Mouse (Mus musculus) gastrocnemius, postnatal 14 days (tissue): ENCODE measurements around the gene Tnfrsf1b. TPM values are rescaled to one million over a fixed set of nuclear protein-coding genes. Genes with fewer than 3 reads are reported as not detected.

Experiments
- DNase-seq: peaks from one replicate; pipeline ENCODE4 v3.0.0; 2021; ENCODE audit warnings: mixed read lengths
- intact Hi-C: fragments of 180-260 bp; cut with DNase I; formaldehyde crosslinking; loops from one replicate; pipeline ENCODE4 v1.15.1; 2025; ENCODE audit warnings: low total_unique reads
- total RNA-seq, 2 experiments: library from RNA; stranded (reverse); gene quantifications; 2 replicates each; pipeline ENCODE4 v1.2.3; 2021

Gene Tnfrsf1b
- total RNA-seq, 2 experiments from 2014 or later: 2.9 to 4.0 TPM

DNA sequence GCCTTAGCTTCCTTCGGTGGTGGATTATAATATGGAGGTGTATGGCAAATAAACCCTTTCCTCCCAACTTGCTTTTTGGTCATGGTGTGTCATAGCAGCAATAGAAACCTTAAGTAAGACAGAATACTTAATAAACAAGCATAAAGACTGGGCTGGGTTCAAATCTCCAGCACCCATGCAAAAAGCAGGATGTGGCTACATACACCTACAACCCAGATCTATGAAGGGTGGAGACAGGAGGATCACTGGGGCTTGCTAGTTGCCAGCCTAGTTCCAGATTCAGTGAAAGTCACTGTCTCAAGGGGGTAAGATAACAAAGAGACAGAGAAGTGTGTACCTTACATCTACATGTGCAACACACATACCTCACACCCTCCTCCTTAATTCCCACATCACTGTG lies 16.9 kb upstream of the Tnfrsf1b start:
- intact Hi-C loops: no loop called here

DNA sequence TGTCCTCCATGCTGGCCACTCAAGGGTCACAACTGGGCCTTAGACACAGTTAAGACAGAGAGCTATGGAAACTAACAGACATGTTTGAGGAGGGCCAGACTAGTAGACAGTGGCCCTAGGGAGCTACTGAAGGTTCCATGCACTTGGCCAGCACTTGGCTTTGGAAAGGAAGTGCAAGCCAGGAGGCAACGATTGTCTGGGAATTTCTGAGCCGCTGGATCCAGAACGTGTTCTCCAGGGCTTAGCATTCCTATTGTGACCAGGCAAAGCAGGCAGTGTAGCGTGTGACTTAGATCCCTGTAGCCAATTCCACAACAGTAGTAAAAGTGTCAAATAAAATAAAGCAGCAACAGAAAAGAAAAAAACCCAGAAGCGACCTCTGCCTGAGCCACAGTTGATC lies 14.1 kb upstream of the Tnfrsf1b start:
- intact Hi-C loops: no loop called here
- no peak for DNase-seq

More for the DNA sequence above, 16.9 kb upstream of the Tnfrsf1b start:
- DNase-seq: no peak

DNA sequence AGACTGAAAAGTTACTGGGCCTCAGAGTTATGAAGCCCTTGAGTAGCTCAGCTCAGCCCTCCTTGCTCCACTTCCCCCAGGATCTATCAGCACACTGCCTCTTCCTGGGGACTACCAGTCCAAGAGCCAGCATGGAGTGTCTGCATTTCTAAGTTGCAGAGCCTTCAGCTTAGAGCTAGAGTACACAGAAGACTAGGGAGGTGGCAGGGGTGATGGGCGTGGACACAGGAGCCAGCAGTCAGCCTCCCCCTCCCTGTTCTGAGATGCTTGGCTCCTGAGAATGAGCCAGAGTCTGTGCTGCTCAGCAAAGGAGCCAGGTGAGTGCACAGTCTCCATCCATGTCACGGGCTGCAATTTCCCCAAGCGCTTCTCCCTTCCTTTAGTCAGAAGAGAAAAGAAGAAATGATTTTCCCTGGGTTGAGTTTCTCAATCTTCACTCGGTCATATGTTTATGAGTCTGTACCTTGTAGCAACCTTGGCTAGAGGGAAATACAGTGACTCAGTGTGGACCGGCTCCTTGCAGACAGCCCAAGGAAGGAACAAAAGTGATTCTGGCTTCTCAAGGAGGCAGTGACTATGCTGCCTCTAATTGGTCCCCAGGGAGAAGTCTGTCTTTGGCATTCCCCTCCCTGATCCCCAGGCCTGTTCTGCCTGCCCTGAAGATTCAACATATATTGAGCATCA lies 11.2 kb upstream of the Tnfrsf1b start:
- intact Hi-C loops: no loop called here
- no peak for DNase-seq

DNA sequence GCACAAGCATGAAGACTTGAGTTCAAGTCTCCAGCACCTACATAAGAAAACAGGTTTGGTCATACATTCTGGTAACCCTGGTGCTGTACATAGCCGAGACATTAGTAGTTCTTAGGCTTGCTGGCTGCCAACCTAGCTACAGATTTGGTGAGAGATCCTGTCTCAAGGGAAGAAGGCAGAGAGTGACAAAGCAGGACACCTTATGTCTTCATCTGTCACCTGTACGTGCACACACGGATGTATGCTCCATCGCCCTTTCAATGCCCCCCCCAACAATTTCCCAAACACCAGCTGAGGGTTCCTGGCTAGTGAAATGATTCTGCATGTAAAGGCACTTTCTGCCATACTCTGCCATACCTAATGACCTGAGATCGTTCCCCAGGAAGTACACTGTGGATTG lies 9.5 kb upstream of the Tnfrsf1b start:
- DNase-seq: no peak
- intact Hi-C loops: no loop called here

DNA sequence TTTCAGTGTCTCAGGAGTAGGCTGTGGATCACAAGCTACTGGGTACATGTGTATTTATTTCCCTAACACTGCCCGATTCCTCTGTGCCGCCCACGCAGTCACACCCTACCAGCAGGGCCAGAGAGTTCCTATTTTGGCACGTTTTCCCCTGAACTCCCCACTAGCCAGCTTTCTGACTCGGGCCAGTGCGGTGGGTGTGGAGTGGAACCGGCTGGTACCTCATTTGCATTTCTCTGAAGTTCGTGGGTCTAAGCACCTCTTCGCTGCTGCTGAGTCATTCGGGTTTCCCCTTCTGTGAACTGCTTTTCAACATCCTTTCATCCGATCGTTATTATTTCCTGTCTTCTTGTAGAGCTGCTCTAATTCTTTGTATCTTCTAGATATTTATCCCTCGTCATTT lies 7.7 kb upstream of the Tnfrsf1b start:
- peak; percentile 34 for DNase-seq
- intact Hi-C loops: no loop called here

DNA sequence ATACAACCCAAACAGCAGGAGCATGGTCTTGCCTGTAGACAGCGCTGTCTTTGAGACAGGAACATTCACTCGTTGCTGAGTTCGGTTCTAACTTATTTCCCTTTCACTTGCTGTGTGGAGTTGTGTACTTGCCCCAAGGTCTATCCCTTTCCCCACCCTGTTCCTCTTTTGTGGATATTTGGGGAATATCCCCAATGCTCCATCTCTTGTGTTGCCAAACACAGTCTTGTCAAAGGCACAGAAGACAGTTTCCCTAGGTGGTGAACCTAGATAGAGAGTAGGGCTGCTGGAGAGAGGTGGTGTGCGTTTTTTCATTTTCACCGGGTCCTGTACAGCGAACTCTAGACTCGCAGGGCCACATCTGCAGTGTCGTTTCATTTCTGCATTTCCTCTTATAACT lies 5.9 kb upstream of the Tnfrsf1b start:
- no peak for DNase-seq
- intact Hi-C loops: no loop called here

DNA sequence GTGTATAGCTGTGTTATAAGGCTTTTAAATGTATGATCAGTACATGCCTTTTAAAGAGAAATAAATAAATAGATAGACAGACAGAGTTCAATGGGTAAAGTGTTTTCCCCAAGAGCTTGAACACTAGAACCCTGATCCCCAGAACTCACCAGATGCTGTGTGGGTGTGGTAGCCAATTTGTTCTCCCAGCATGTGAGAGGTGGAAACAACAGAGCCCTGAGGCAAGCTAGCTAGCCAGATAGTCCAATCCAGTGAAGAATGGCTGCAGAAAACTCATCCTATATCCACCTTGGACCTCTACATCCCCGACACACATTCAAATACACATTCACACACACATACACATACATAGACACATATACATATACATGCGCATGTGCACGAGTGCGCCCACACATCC lies 4.9 kb upstream of the Tnfrsf1b start:
- intact Hi-C loops: no loop called here
- DNase-seq: no peak

DNA sequence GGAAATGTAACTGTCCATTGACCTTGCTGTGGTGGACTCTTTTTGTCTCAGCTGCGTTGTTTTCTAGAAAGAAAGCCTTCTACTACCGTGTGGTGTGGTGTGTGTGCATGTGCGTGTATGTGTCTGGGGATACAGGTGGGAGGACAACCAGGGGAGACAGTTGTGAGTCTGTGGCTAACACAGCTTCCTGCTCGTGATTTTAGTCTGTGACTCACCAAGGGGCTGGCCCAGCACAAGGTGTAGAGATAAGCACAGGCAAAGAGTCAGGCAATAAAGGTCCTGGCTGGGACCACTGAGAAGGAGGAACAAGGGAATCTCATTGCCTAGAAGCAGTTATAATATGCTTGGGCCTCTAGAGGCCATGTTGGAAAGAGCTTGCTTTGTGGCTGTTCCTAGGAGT lies 3.3 kb upstream of the Tnfrsf1b start:
- intact Hi-C loops: no loop called here
- no peak for DNase-seq

DNA sequence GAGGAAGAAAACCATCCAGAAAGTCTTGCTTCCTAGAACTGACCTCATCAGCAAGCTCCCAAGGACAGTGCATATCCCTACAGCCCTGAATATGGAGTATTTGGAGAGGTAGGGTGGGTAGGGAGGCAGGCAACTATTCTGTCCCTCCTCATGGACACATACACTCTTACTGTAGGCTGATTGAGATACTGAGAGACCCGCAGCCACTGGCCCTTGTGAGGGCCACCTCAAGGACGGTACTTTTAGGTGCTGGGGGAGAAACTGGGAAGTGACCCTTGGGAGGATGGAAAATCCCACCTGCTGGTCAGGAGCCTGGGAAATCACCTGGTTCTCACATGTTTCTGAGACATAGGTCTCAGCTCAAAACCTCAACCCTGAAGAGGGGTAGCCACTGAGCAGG lies 886 bp upstream of the Tnfrsf1b start:
- DNase-seq: no peak
- intact Hi-C loops: no loop called here

DNA sequence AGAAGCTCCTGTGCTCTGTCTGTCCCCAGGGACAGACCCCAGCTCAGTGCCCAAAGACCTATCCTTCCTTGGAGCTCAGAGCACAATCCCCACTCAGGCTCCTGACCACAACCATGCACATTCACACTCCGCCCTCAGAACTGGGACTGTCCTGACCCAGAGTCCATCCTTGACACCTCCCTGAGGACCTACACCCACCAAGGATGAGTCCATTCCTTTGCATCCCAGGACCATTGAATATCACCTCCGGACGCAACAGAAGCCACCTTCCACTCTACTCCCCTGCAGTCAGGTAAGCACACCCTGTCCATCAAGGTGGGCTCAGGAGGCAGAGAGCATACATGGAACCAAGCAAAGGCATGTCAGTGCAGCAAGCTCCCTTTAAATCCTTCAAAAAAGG lies 1.1 kb downstream of the Tnfrsf1b start:
- intact Hi-C loops: no loop called here
- no peak for DNase-seq

DNA sequence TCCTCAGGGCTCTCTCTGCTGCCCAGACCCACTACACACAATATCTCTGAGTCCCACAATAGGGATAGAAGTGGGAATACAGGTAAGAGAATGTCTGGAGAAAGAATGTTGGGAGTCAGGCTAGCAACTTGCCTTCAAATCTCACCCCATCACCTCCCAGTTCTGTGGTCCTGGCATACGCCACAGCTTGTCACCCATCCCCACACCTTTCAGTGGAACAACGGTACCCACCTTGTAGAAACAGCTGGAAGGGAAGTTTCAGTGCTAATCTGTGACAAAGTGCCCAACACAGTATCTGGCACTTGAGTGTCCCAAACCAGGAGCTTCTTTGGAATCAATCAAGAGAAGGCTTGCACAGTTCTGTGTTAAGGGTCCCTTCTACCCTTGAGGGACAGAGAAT lies 2.0 kb downstream of the Tnfrsf1b start:
- intact Hi-C loops: no loop called here
- no peak for DNase-seq

DNA sequence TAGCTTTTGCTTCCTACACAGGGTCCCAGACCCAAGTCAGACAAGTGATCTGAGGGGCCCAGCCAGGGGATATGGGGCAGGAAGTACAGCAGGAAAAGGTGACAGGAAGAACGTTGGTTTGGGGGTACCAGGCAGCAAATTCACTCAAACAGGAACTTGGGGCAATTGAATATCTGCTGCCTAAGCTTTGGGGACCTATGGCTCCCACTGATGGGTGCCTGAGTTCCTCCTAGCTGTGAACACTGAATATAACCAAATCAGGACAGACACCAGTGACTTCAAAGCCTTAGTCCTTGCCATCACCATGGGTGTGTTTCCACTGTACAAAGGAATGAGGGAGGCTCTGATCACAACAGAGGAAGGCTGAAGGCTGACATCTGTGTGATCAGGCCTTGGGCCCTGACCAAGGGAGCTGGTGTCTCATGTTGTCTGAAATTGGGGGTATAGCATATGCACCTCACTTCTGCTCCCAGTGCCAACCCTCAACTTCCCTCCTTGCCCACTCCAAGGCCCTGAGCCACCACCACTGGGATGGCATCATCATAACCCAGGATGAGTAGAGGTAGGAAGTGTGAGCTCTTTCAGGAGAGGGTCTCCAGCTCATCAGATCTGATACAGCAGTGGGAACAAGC lies 3.8 kb downstream of the Tnfrsf1b start:
- intact Hi-C loops: no loop called here
- no peak for DNase-seq

DNA sequence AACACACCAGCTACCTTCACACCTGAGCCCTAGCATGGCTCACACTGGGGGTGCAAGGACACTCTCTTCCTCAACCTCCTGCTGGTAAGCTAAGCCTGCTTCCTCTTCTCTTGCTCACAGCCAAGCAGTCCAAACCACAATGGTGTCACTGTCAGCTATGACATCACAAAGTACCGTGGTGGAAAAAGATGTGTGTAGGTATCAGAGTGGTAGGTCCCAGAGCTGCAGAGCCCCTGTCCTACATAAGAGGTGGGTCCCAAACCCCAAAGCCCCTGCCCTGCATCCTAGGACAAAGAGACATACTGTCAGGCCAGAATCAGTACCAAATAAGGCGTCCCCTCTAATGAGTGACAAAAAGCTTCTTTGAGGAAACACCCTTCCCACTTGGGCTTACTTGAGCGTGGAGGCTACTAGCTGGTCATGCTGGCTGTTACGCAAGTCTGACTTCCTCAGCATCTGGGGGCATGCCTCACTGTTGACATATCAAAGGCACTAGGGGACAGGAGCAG lies 5.9 kb downstream of the Tnfrsf1b start:
- DNase-seq: no peak
- intact Hi-C loops: no loop called here

DNA sequence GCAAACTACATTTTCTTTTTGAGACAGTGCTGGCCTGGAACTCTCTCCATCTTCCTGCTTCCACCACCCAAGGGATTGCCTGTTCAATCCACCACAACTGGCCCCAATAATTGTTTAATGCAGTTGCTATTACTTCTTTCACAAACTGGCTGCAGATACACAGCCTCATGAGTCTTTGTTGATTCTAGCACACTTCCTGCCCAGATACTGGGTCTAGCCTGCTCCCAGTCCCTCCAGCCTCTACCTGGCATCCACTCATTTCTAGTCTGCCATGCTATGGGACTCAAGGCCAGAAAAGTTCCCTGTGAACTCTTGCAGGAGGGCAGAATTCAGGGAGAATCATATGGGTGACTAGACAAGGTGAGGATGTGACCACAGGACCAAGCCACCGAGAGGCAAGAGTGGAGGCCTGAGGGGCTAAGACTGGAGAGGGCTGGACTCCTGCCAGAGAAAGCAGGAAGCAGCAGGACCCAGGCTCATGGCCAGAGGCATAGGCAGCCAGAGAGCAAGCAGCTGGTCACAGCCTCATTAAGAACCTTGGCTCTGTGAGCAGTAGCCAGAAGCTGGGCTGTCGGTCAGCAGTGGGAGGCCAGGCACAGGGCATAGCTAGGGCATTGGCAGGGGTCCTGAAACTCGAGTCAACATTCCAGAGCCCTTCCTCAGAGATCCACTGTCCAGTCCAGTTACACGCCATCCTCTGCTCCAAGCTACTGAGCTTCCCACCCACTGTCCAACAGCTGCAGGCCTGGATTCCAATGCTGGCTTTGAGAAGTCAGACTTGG lies 7.4 kb downstream of the Tnfrsf1b start:
- peak; percentile 87 for DNase-seq

DNA sequence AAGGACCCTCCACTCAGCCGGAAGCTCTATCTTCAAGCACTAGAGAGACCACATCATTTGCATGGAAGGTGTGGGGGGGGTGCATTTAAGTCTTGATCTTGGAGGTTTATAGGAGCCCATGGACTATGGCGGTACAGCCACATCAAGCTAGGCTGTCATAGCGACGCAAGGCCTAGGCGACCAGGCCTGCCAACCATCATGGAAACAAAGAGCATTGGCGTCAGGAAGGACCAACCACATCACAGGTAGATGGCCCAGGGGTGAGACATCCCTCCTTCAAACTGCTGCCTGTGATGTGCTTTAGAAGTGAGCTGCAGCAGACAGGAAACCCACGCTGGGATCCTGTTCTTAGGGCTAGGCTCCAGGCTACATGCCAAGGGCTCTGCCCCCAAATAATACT lies 10.6 kb downstream of the Tnfrsf1b start:
- intact Hi-C loops: no loop called here
- DNase-seq: no peak

More for the DNA sequence above, 7.4 kb downstream of the Tnfrsf1b start:
- intact Hi-C loops: no loop called here

DNA sequence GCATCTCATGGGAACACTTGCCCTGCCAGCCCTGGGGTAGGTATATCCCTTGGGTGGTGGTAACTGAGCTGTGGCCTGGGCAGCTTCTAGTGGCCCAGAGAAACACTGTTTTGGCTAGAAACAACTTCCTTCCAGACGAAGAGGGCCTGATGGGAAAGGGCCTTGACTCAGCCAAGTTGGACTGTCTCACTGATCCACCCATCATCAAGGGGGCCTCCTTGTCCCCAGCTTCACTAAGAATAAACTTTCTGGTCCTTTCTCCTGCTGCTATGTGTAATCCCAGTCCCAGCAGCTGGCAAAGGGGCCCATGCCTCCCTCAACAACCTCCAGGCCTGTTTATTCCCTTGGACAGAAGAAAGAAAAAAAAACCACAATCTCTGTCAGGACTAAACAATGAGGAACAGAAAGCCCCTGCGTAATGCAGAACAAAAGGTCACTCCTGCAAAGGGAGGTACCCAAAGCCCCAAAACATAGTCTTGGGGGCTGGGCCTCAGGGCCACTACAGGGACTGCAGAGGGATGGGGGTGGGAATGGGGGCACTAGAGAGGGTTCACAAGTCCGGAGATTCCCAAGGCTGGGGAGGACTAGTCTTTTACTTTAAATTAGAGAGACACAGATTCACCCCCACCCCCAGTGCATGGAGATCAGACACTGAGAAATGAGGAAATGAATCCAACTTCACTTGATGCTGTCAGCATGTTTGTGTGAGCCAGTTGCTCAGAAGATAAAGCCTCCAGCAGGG lies 13.0 kb downstream of the Tnfrsf1b start:
- DNase-seq: no peak
- intact Hi-C loops: no loop called here

DNA sequence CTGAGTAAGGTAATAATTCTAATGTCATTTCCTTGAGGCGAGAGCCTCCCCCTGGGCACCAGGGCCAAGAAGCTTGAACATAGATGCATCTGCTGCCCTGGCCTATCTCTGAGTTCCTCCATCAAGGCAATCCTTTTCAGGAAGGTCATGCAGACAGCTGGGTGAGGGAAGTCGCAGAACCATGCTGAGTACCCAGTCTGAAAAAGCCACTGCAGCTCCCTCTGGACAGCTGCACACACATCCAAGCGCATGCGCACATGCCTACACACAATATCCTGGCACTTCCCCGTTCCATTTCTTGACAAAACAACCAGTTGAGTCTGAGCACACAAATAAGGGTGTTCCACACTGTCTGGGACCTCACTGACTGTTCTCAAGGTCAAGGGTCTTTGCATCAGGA lies 14.9 kb downstream of the Tnfrsf1b start:
- DNase-seq: peak; percentile 7
- intact Hi-C loops: no loop called here

DNA sequence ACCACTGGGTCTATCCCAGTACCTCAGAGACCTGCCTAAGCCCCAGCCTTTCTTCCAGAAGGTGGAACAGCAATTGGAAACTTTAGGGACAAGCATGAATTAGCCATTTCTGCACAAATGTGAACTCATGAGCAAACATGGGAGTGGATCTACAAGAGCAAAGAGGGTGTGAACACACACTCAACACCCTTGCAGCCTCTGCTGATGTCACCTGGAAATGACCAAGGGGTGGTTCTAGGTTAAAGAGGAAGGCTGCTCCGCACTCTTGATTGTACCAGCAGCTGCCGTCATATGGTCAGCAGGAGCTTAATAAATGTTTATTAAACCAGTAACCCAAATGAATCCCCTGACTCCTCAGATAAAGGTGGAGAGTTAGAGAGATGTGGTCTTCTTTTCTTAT lies 16.0 kb downstream of the Tnfrsf1b start:
- intact Hi-C loops: no loop called here
- DNase-seq: no peak

DNA sequence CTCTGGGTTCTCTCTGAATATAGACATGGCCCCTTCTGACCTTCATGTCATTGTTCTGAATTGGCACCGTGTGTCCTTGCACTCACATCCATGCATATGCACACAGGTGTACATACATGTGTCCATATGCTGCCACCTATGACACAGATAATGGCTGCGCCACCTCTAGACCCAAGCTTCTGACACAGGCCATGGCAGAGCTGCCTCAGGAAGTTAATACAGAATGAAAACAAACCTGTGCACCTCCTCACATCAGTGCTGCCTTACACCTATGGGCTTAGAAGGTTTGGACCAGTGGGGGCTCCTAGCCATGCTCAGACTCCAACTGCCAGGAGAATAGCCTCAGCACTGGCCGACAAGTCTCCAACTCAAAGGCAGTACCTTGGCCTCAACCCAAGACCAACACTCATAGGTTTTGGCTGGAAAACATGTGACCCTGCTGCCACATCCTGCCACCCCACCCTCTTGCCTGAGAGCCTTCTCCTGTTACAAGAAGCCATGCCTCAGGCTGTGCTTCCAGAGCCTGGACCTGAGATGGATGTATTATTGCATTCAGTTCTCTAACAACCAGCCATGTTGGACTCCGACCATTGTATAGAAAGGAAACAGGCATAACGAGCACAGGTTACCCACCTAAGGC lies 17.0 kb downstream of the Tnfrsf1b start:
- DNase-seq: no peak
- intact Hi-C loops: no loop called here

DNA sequence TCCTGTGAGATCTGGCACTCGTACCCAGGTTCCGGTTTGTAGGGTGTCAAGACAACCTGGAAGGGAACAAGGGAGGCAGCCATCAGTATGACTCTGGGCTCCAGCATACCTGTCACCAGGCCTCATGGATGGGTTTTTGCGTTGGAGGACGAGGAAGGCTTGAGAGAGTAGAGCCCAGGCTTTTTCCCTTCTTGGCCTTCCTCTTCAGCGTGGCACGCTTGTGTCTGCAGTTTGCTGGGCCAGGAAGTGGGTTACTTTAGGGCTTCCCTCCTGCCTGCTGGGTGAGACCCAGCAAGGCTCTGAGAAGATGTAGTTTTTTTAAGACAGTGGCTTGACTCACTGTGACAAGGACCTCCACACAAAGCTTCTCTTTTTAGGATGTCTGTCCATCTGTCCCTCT lies 17.6 kb downstream of the Tnfrsf1b start:
- DNase-seq: no peak
- intact Hi-C loops: no loop called here
